Mouse (Mus musculus) kidney, adult 2 months (tissue): ENCODE data around the gene Taf3.

Experiments
- CTCF ChIP-seq: fragments of 200-500 bp; conservative IDR thresholded peaks from 2 replicates; pipeline ENCODE4 v1.5.1; 2011; ENCODE audit warnings: low read depth, mild to moderate bottlenecking, control low read depth, low read length, moderate library complexity, mixed read lengths; ENCODE audit not compliant: insufficient read depth, insufficient read length
- POLR2A ChIP-seq: fragments of 200-500 bp; IDR thresholded peaks from one replicate; pipeline ENCODE4 v1.6.1; 2011; ENCODE audit warnings: low read depth, low read length, control low read depth

DNA sequence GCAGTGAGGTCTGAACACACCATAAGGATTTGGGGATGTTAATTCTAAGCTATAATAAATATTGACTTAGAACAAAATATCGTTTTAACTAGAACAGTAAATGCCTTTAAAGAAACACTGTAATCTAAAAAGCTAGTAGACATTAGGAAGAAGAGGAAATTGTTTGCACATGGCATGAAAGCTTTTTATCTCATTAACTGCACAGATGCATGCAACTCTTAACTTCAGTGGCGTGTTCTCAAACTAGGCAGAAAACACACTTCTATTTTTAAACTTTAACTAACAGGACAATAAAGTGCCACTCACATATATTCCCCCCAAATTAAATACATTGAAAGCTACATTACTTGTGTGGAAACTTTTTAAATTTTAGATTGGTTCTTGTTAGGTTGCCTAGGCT, 91.8 kb downstream of the Taf3 start:
- TF ChIP-seq POLR2A, result no peak
- TF ChIP-seq CTCF, result no peak
